Mouse (Mus musculus): ENCODE results near the gene Nfasc. TPM values are rescaled to one million over a fixed set of nuclear protein-coding genes. Genes with fewer than 3 reads are reported as not detected.

Gene Nfasc
- polyA plus RNA-seq, 1 experiment from 2014 or later = 0.68 TPM

DNA sequence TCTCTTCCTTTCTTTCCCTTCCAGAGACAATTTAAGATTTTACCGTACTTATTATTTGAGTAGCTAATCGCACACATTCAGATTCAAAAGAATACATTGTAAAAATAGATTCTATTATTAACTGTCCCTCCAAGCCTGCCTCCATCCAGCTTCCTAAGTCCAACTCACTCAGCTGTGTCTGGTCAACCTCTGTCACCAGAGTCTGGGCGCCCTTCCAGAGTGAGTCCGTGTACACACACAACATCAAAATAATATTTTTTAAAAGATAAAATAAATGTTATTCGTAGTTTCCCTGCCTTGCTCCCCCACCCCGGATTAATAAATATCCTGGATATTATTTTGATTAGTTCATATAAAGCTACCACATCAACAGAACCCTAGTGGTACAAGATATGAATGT, 72.4 kb downstream of the Nfasc start:
- 0 out of 2 replicates have a peak, but pooled peaks cover 4% of the 10 kb centered on the region for H3K27me3 ChIP-seq (ENCODE audit: control insufficient read depth, insufficient read depth, low read length)
- H3K9me3 ChIP-seq (ENCODE audit: control insufficient read depth, low read length) = no peaks in the 10 kb centered on the region
- no peak overlapping the region for H3K4me3 ChIP-seq (ENCODE audit: control insufficient read depth in 1 of 2, insufficient read depth in 1 of 2, low read depth in 1 of 2, low read length in 2 of 2)
- no peaks in the 10 kb centered on the region for H3K36me3 ChIP-seq (ENCODE audit: control insufficient read depth, insufficient read depth, low read length)
- no peak overlapping the region for H3K9ac ChIP-seq (ENCODE audit: low read length)
- no peak for ATAC-seq (ENCODE audit: insufficient number of reproducible peaks, insufficient read depth, low FRiP score, low read depth)
- H3K27ac ChIP-seq (replicated peaks in 1 of 2; ENCODE audit: control insufficient read depth in 1 of 2, insufficient read depth in 1 of 2, low read depth in 2 of 2, low read length in 2 of 2) = no peak overlapping the region
- H3K4me2 ChIP-seq (ENCODE audit: low read length) = no peak overlapping the region
- no peaks in the 10 kb centered on the region for H3K4me1 ChIP-seq (ENCODE audit: control insufficient read depth in 2 of 2, insufficient read depth in 2 of 2, low read length in 2 of 2)
- 65% methylated on average over 6 of the region's 6 CpGs for WGBS

DNA sequence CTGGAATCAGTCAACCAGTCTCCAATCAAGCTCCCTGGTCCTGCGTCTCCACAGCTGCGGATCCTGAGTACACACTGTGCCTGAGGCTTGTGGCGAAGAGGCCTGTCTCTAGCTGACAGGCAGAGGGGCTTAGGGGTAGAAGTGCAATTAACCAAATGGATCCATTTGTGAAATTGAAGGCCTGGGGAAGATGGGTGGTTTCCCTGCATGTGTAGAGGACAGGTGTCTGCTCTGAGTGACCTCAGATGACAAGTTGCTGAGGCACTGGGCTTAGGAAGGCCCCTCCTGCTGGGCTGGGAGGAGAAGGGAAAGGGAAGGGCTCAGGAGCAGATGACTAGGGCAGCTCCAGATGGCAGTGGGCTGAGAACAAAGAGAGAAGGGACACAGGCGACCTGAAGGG, 81.2 kb downstream of the Nfasc start:
- H3K9ac ChIP-seq (ENCODE audit: low read length) = no peak overlapping the region
- H3K27me3 ChIP-seq (ENCODE audit: control insufficient read depth, insufficient read depth, low read length) = 0 out of 2 replicates have a peak, but pooled peaks cover 5% of the 10 kb centered on the region
- H3K4me3 ChIP-seq (ENCODE audit: control insufficient read depth in 1 of 2, insufficient read depth in 1 of 2, low read depth in 1 of 2, low read length in 2 of 2) = no peak overlapping the region
- H3K27ac ChIP-seq (replicated peaks in 1 of 2; ENCODE audit: control insufficient read depth in 1 of 2, insufficient read depth in 1 of 2, low read depth in 2 of 2, low read length in 2 of 2) = no peak overlapping the region
- no peaks in the 10 kb centered on the region for H3K9me3 ChIP-seq (ENCODE audit: control insufficient read depth, low read length)
- H3K4me2 ChIP-seq (ENCODE audit: low read length) = no peak overlapping the region
- no peak for ATAC-seq (ENCODE audit: insufficient number of reproducible peaks, insufficient read depth, low FRiP score, low read depth)
- whole genome bisulfite sequencing = 39% methylated on average over 4 of the region's 4 CpGs
- no peaks in the 10 kb centered on the region for H3K36me3 ChIP-seq (ENCODE audit: control insufficient read depth, insufficient read depth, low read length)
- H3K4me1 ChIP-seq (ENCODE audit: control insufficient read depth in 2 of 2, insufficient read depth in 2 of 2, low read length in 2 of 2) = no peaks in the 10 kb centered on the region

DNA sequence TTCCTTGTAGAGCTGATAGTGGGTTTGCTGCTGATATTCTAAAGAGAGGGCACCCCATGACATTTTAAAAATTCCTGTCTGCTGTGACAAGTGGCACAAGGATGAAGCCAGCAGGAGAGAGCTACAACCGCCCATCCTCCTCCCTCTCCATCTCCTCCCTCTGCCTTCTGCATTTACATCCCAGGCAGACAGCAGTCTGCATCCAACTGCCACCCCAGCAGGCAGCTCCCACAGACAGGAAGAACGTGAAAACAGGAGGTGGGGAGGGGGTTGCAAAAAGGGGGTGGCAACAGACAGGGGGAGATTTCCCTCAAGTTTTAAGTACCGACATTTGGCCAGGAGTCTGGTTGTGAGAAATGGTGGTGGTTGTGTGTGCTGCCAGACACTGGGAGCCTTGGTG, 82.0 kb downstream of the Nfasc start:
- 7% methylated on average over 3 of the region's 3 CpGs for WGBS
- no peak overlapping the region for H3K27ac ChIP-seq (replicated peaks in 1 of 2; ENCODE audit: control insufficient read depth in 1 of 2, insufficient read depth in 1 of 2, low read depth in 2 of 2, low read length in 2 of 2)
- H3K9ac ChIP-seq (ENCODE audit: low read length) = no peak overlapping the region
- no peaks in the 10 kb centered on the region for H3K4me1 ChIP-seq (ENCODE audit: control insufficient read depth in 2 of 2, insufficient read depth in 2 of 2, low read length in 2 of 2)
- ATAC-seq (ENCODE audit: insufficient number of reproducible peaks, insufficient read depth, low FRiP score, low read depth) = no peak
- H3K27me3 ChIP-seq (ENCODE audit: control insufficient read depth, insufficient read depth, low read length) = 0 out of 2 replicates have a peak, but pooled peaks cover 5% of the 10 kb centered on the region
- H3K36me3 ChIP-seq (ENCODE audit: control insufficient read depth, insufficient read depth, low read length) = no peaks in the 10 kb centered on the region
- no peak overlapping the region for H3K4me3 ChIP-seq (ENCODE audit: control insufficient read depth in 1 of 2, insufficient read depth in 1 of 2, low read depth in 1 of 2, low read length in 2 of 2)
- H3K9me3 ChIP-seq (ENCODE audit: control insufficient read depth, low read length) = no peaks in the 10 kb centered on the region
- H3K4me2 ChIP-seq (ENCODE audit: low read length) = no peak overlapping the region

DNA sequence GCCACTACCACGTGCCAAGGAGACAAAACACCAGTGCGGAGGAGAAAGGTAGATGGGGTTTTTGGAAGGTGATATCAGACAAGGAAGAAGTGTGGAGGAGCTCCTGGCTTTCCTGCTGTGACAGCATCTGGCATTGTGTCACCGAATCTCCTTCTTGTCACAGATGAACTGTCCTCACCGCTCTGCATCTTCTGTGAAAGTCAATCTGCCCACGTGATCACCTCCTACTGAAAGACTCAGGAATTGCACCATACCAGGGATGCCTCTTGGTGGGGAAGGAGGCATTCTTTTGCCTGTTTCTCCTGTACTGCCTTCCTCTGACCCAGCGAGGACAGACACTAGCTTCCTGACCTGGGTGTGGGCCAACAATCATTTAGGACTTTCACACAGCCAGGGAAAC, 86.0 kb downstream of the Nfasc start:
- H3K4me1 ChIP-seq (ENCODE audit: control insufficient read depth in 2 of 2, insufficient read depth in 2 of 2, low read length in 2 of 2) = no peaks in the 10 kb centered on the region
- no peaks in the 10 kb centered on the region for H3K36me3 ChIP-seq (ENCODE audit: control insufficient read depth, insufficient read depth, low read length)
- H3K27me3 ChIP-seq (ENCODE audit: control insufficient read depth, insufficient read depth, low read length) = 0 out of 2 replicates have a peak, but pooled peaks cover 5% of the 10 kb centered on the region
- H3K9ac ChIP-seq (ENCODE audit: low read length) = no peak overlapping the region
- H3K4me2 ChIP-seq (ENCODE audit: low read length) = no peak overlapping the region
- no peak for ATAC-seq (ENCODE audit: insufficient number of reproducible peaks, insufficient read depth, low FRiP score, low read depth)
- H3K9me3 ChIP-seq (ENCODE audit: control insufficient read depth, low read length) = no peaks in the 10 kb centered on the region
- H3K4me3 ChIP-seq (ENCODE audit: control insufficient read depth in 1 of 2, insufficient read depth in 1 of 2, low read depth in 1 of 2, low read length in 2 of 2) = no peak overlapping the region
- WGBS = 37% methylated on average over 6 of the region's 6 CpGs
- H3K27ac ChIP-seq (replicated peaks in 1 of 2; ENCODE audit: control insufficient read depth in 1 of 2, insufficient read depth in 1 of 2, low read depth in 2 of 2, low read length in 2 of 2) = no peak overlapping the region

DNA sequence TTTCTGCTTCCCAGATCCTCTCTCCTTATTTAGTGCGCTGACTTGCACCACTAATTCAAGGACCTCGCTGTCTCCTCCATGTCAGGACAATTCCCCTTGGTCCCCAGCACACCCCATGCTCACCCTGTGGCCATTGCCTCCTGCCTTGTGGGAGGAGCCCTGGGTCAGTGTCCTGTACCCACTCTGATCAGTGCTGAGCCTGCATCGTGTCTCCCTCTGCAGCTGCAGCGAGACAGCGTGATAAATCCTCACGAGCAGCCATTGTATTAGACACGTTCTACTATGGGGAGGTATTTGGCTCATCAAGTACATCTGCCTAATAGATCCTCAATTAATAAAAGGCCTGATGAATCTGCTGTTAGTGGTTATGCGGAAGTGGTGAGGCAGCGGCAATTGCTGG, 86.8 kb downstream of the Nfasc start:
- Histone ChIP-seq H3K9me3 (ENCODE audit: control insufficient read depth, low read length) (no peaks in the 10 kb centered on the region), H3K36me3 (ENCODE audit: control insufficient read depth, insufficient read depth, low read length) (no peaks in the 10 kb centered on the region), H3K4me2 (ENCODE audit: low read length) (no peak overlapping the region), H3K4me1 (ENCODE audit: control insufficient read depth in 2 of 2, insufficient read depth in 2 of 2, low read length in 2 of 2) (no peaks in the 10 kb centered on the region), H3K9ac (ENCODE audit: low read length) (no peak overlapping the region), H3K4me3 (ENCODE audit: control insufficient read depth in 1 of 2, insufficient read depth in 1 of 2, low read depth in 1 of 2, low read length in 2 of 2) (no peak overlapping the region), H3K27me3 (ENCODE audit: control insufficient read depth, insufficient read depth, low read length) (0 out of 2 replicates have a peak, but pooled peaks cover 5% of the 10 kb centered on the region), H3K27ac (replicated peaks in 1 of 2; ENCODE audit: control insufficient read depth in 1 of 2, insufficient read depth in 1 of 2, low read depth in 2 of 2, low read length in 2 of 2) (no peak overlapping the region)
- WGBS = 66% methylated on average over 9 of the region's 9 CpGs
- ATAC-seq (ENCODE audit: insufficient number of reproducible peaks, insufficient read depth, low FRiP score, low read depth) = no peak

DNA sequence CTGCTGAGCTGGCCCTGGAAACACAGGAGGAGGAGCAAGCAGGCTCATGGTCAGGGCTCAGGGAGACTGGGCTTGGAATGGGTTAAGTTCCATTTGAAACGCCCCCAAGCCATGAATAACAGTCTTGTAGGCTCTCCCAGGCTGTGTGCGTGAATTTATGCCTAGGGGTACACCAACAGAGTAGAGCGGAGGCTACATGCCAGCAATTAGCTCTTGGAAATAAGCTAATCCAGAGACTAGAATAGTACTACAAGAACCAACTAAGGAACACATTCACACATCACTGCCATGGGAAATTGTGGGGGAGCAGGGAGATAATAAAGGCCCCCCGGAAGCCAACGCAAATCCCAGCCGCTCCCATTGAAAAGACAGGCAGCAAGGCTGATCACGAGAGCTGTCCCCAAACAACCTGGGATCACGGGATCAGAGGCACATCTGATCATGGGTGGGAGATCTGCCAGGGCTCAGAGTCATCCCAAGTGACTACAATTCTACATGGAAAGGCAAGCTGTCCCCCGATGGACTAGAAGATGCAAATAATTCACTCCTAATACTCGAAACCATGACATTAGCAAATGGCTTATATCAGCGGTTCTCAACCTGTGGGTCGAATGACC, 87.6 kb downstream of the Nfasc start:
- 73% methylated on average over 12 of the region's 12 CpGs for WGBS
- no peaks in the 10 kb centered on the region for H3K36me3 ChIP-seq (ENCODE audit: control insufficient read depth, insufficient read depth, low read length)
- no peak overlapping the region for H3K27ac ChIP-seq (replicated peaks in 1 of 2; ENCODE audit: control insufficient read depth in 1 of 2, insufficient read depth in 1 of 2, low read depth in 2 of 2, low read length in 2 of 2)
- no peak overlapping the region for H3K4me2 ChIP-seq (ENCODE audit: low read length)
- H3K9me3 ChIP-seq (ENCODE audit: control insufficient read depth, low read length) = no peaks in the 10 kb centered on the region
- no peaks in the 10 kb centered on the region for H3K4me1 ChIP-seq (ENCODE audit: control insufficient read depth in 2 of 2, insufficient read depth in 2 of 2, low read length in 2 of 2)
- no peak overlapping the region for H3K4me3 ChIP-seq (ENCODE audit: control insufficient read depth in 1 of 2, insufficient read depth in 1 of 2, low read depth in 1 of 2, low read length in 2 of 2)
- H3K27me3 ChIP-seq (ENCODE audit: control insufficient read depth, insufficient read depth, low read length) = no peaks in the 10 kb centered on the region
- ATAC-seq (ENCODE audit: insufficient number of reproducible peaks, insufficient read depth, low FRiP score, low read depth) = no peak
- no peak overlapping the region for H3K9ac ChIP-seq (ENCODE audit: low read length)

DNA sequence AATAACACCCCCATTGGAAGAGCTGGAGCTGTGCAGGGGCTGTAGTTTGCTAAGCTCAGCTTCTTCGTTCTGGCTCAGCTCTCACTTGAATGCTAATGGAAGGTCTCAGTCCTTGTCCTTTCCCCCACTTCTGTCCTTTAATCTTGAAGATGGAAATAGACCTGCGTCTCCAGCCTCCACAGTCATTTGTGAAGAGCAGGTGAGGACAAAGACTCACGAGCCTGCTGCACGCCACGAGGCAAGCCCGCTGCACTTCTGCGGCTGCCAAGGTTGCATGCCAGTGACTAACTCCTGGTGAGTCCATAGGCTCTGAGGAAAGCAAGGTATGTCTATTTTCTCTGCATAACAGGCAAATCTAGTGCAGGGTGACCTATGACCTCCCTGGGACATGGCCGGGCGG, 88.4 kb downstream of the Nfasc start:
- H3K9me3 ChIP-seq (ENCODE audit: control insufficient read depth, low read length) = no peaks in the 10 kb centered on the region
- H3K27ac ChIP-seq (replicated peaks in 1 of 2; ENCODE audit: control insufficient read depth in 1 of 2, insufficient read depth in 1 of 2, low read depth in 2 of 2, low read length in 2 of 2) = no peak overlapping the region
- no peak overlapping the region for H3K9ac ChIP-seq (ENCODE audit: low read length)
- ATAC-seq (ENCODE audit: insufficient number of reproducible peaks, insufficient read depth, low FRiP score, low read depth) = no peak
- no peak overlapping the region for H3K4me3 ChIP-seq (ENCODE audit: control insufficient read depth in 1 of 2, insufficient read depth in 1 of 2, low read depth in 1 of 2, low read length in 2 of 2)
- no peaks in the 10 kb centered on the region for H3K36me3 ChIP-seq (ENCODE audit: control insufficient read depth, insufficient read depth, low read length)
- no peaks in the 10 kb centered on the region for H3K27me3 ChIP-seq (ENCODE audit: control insufficient read depth, insufficient read depth, low read length)
- H3K4me2 ChIP-seq (ENCODE audit: low read length) = no peak overlapping the region
- H3K4me1 ChIP-seq (ENCODE audit: control insufficient read depth in 2 of 2, insufficient read depth in 2 of 2, low read length in 2 of 2) = no peaks in the 10 kb centered on the region
- WGBS = 74% methylated on average over 9 of the region's 9 CpGs

DNA sequence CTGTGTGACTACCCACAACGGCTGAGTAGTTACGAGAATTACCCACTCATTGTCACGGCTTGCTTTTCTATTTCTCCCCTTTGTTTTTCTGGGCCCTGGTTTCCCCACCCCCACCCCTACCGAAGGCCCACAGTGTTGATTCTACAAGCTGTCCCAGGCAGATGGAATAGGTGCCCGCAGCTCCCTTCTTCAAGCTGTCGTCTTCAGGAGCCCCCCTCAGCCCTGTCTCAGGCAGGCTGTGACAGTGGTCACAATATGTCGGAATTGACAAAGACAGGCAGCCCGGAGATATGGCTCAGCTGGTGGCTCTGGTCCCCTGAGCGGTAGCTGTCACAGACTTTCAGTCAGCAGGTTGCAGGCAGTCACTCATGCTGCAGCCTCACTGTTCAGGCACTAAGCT, 90.9 kb downstream of the Nfasc start:
- H3K9ac ChIP-seq (ENCODE audit: low read length) = no peak overlapping the region
- H3K27ac ChIP-seq (replicated peaks in 1 of 2; ENCODE audit: control insufficient read depth in 1 of 2, insufficient read depth in 1 of 2, low read depth in 2 of 2, low read length in 2 of 2) = no peak overlapping the region
- H3K27me3 ChIP-seq (ENCODE audit: control insufficient read depth, insufficient read depth, low read length) = no peaks in the 10 kb centered on the region
- WGBS = 45% methylated on average over 9 of the region's 9 CpGs
- H3K9me3 ChIP-seq (ENCODE audit: control insufficient read depth, low read length) = no peaks in the 10 kb centered on the region
- H3K4me2 ChIP-seq (ENCODE audit: low read length) = no peak overlapping the region
- H3K4me1 ChIP-seq (ENCODE audit: control insufficient read depth in 2 of 2, insufficient read depth in 2 of 2, low read length in 2 of 2) = no peaks in the 10 kb centered on the region
- H3K4me3 ChIP-seq (ENCODE audit: control insufficient read depth in 1 of 2, insufficient read depth in 1 of 2, low read depth in 1 of 2, low read length in 2 of 2) = no peak overlapping the region
- no peak for ATAC-seq (ENCODE audit: insufficient number of reproducible peaks, insufficient read depth, low FRiP score, low read depth)
- H3K36me3 ChIP-seq (ENCODE audit: control insufficient read depth, insufficient read depth, low read length) = no peaks in the 10 kb centered on the region
